Mouse (Mus musculus): ENCODE measurements around the gene Mtmr12. TPM values are rescaled to one million over a fixed set of nuclear protein-coding genes. Genes with fewer than 3 reads are reported as not detected.

Gene Mtmr12
- polyA plus RNA-seq, 1 experiment, result 30.5 TPM

DNA sequence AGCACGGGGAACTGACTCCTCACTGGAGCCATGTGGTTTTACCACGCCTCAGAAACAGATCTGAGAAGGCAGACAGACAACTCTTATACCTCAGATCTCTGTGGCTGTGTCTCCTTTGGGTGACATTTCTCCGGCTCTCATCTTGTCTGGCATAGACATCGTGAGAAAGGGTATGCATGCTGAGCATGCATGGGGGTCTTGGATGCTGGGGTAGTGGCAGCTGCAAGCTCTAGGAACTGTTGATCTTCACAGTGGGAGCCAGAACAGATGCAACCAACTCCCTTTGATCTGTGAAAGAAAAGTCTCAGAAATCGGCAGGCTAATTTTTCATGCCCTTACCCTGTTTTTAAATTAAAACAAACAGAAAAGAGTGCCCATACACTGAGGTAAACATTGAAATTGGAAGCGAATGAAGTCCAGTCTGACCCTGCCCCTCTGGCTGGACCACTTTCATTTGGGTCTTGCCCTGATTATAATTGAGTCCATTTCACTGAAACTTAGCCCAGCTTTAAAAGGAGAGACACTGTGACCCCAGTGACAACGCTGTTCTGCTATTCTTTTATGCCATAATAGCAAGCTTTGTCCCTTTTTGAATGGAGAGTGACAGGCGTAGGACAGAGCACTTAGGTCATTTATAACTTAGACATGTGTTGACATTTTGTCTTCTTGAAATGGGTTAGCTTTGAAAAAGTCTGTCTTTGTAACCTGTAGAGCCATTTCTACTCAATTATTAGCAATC lies 17.9 kb downstream of the Mtmr12 start:
- Histone ChIP-seq H3K4me3 (ENCODE audit: insufficient read depth, low read length) (no peak overlapping the region), H3K27ac (ENCODE audit: insufficient read depth, low read length) (no peak overlapping the region), H3K4me1 (ENCODE audit: control insufficient read depth, insufficient read depth, low read length) (peaks cover 9% of the 10 kb centered on the region)
- TF ChIP-seq POLR2A (IDR thresholded peaks at IDR 0.05; ENCODE audit: extremely low read depth, insufficient read depth, low read length), result no peak
- no peak for TF ChIP-seq CTCF (IDR thresholded peaks at IDR 0.05; ENCODE audit: extremely low read depth, insufficient read depth, low read length)

- no peak overlapping the region for H3K27ac ChIP-seq (ENCODE audit: insufficient read depth, low read length)
- TF ChIP-seq CTCF (IDR thresholded peaks at IDR 0.05; ENCODE audit: extremely low read depth, insufficient read depth, low read length) (no peak), POLR2A (IDR thresholded peaks at IDR 0.05; ENCODE audit: extremely low read depth, insufficient read depth, low read length) (no peak)
- H3K4me1 ChIP-seq (ENCODE audit: control insufficient read depth, insufficient read depth, low read length), result peaks cover 12% of the 10 kb centered on the region
- no peak overlapping the region for H3K4me3 ChIP-seq (ENCODE audit: insufficient read depth, low read length)
Observed at GRCm38 (mm10) chr15:12223393-12223792, 18.6 kb downstream of the Mtmr12 start.

DNA sequence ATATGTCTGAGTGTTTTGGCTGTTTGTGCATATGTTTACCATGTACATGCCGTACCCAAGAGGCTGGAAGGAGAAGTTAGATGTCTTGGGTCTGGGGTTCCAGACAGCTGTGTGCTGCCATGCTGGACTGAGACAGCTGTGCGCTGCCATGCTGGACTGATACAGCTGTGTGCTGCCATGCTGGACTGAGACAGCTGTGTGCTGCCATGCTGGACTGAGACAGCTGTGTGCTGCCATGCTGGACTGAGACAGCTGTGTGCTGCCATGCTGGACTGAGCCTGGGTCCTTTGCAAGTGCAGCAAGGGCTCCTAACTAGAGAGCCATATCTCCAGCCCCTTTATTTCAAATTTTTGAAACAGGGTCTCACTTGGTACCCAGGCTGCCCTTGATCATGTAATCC lies 19.4 kb downstream of the Mtmr12 start:
- no peak overlapping the region for H3K4me3 ChIP-seq (ENCODE audit: insufficient read depth, low read length)
- TF ChIP-seq CTCF (IDR thresholded peaks at IDR 0.05; ENCODE audit: extremely low read depth, insufficient read depth, low read length) (no peak), POLR2A (IDR thresholded peaks at IDR 0.05; ENCODE audit: extremely low read depth, insufficient read depth, low read length) (no peak)
- no peak overlapping the region for H3K27ac ChIP-seq (ENCODE audit: insufficient read depth, low read length)
- peaks cover 12% of the 10 kb centered on the region for H3K4me1 ChIP-seq (ENCODE audit: control insufficient read depth, insufficient read depth, low read length)

DNA sequence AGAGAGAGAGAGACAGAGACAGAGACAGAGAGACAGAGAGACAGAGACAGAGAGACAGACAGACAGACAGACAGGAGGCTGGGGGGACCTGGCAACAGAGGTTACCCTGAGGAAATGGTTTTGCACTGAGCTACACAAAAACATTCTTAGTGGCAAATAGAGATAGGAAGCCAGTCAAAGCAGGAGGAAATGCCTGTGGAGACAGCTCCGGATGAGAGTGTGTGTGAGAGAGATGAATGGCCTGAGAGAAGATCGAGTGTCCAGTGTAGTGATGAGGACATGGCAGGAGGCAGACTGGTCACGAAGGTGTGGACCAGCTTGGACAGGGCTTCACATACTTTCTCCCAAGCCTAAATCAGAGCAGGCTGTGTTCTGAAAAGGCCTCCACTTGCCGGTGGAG lies 20.2 kb downstream of the Mtmr12 start:
- no peak overlapping the region for H3K4me3 ChIP-seq (ENCODE audit: insufficient read depth, low read length)
- H3K27ac ChIP-seq (ENCODE audit: insufficient read depth, low read length), result no peak overlapping the region
- H3K4me1 ChIP-seq (ENCODE audit: control insufficient read depth, insufficient read depth, low read length), result peaks cover 14% of the 10 kb centered on the region
- TF ChIP-seq CTCF (IDR thresholded peaks at IDR 0.05; ENCODE audit: extremely low read depth, insufficient read depth, low read length), result no peak
- TF ChIP-seq POLR2A (IDR thresholded peaks at IDR 0.05; ENCODE audit: extremely low read depth, insufficient read depth, low read length), result no peak

- Histone ChIP-seq H3K4me1 (ENCODE audit: control insufficient read depth, insufficient read depth, low read length) (peaks cover 11% of the 10 kb centered on the region), H3K27ac (ENCODE audit: insufficient read depth, low read length) (no peak overlapping the region), H3K4me3 (ENCODE audit: insufficient read depth, low read length) (no peak overlapping the region)
- TF ChIP-seq CTCF (IDR thresholded peaks at IDR 0.05; ENCODE audit: extremely low read depth, insufficient read depth, low read length) (no peak), POLR2A (IDR thresholded peaks at IDR 0.05; ENCODE audit: extremely low read depth, insufficient read depth, low read length) (no peak)
Observed at GRCm38 (mm10) chr15:12226908-12227307, 22.1 kb downstream of the Mtmr12 start.

GRCm38 (mm10) chr15:12227355-12227754 lies 22.5 kb downstream of the Mtmr12 start:
- Histone ChIP-seq H3K4me1 (ENCODE audit: control insufficient read depth, insufficient read depth, low read length) (peaks cover 11% of the 10 kb centered on the region), H3K27ac (ENCODE audit: insufficient read depth, low read length) (no peak overlapping the region), H3K4me3 (ENCODE audit: insufficient read depth, low read length) (no peak overlapping the region)
- TF ChIP-seq CTCF (IDR thresholded peaks at IDR 0.05; ENCODE audit: extremely low read depth, insufficient read depth, low read length) (no peak), POLR2A (IDR thresholded peaks at IDR 0.05; ENCODE audit: extremely low read depth, insufficient read depth, low read length) (no peak)

GRCm38 (mm10) chr15:12229603-12230242 lies 24.9 kb downstream of the Mtmr12 start:
- H3K27ac ChIP-seq (ENCODE audit: insufficient read depth, low read length), result no peak overlapping the region
- no peak overlapping the region for H3K4me3 ChIP-seq (ENCODE audit: insufficient read depth, low read length)
- TF ChIP-seq CTCF (IDR thresholded peaks at IDR 0.05; ENCODE audit: extremely low read depth, insufficient read depth, low read length) (no peak), POLR2A (IDR thresholded peaks at IDR 0.05; ENCODE audit: extremely low read depth, insufficient read depth, low read length) (no peak)
- peaks cover 19% of the 10 kb centered on the region for H3K4me1 ChIP-seq (ENCODE audit: control insufficient read depth, insufficient read depth, low read length)

DNA sequence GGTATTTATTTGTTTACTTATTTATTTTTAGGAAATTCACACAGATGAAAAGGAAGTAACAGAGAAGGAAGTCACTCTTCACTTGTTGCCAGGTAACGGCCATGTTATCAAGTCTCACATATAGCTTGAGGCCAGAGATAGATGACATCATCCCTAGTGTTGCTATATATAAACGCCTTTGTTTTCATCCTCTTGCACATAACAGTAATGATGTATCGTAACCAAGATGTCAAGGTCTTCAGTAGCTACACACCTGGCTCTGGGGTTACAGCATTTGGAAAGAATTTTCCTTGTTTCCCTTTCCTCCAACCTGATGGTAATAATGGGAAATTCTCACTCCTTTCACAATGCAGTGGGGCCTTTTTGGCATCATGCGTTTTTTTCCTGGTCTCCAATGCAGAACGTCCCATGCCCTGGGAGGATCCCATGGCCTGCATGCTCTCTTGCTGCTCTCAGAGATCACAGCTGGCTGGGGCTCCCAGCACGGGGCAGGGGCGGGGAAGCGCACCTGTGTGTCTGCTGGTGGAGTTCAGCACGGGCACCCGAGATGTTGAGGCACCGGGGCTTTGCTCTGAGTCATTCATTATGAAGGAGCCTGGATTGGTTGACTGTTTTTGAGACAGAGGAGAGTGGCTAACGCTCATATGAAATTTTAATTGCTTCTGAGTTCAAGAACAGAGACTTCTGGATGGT lies 25.6 kb downstream of the Mtmr12 start:
- no peak overlapping the region for H3K4me3 ChIP-seq (ENCODE audit: insufficient read depth, low read length)
- TF ChIP-seq CTCF (IDR thresholded peaks at IDR 0.05; ENCODE audit: extremely low read depth, insufficient read depth, low read length) (no peak), POLR2A (IDR thresholded peaks at IDR 0.05; ENCODE audit: extremely low read depth, insufficient read depth, low read length) (no peak)
- peaks cover 19% of the 10 kb centered on the region for H3K4me1 ChIP-seq (ENCODE audit: control insufficient read depth, insufficient read depth, low read length)
- H3K27ac ChIP-seq (ENCODE audit: insufficient read depth, low read length), result no peak overlapping the region

DNA sequence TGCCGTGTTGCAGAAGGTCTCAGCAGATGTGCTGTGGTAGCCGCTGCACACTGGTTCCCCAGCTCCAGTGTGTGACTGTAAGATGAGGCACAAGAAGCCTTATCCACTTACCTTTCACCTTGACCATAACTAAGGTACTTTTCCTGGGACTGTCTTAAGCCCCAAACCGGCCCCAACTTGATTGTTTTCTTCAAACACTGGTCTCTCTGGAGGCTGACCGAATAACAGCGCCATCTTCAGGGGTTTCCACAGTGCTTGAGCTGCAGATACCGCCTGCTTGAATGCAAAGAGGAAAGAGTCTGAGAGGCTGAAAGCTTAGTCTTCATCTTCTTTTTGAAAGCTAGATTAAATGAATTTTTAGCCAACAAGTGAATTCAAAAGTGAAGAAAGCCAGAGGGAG lies 26.6 kb downstream of the Mtmr12 start:
- no peak overlapping the region for H3K27ac ChIP-seq (ENCODE audit: insufficient read depth, low read length)

More for the DNA sequence above, 26.6 kb downstream of the Mtmr12 start:
- Histone ChIP-seq H3K4me1 (ENCODE audit: control insufficient read depth, insufficient read depth, low read length) (peaks cover 20% of the 10 kb centered on the region), H3K4me3 (ENCODE audit: insufficient read depth, low read length) (no peak overlapping the region)
- TF ChIP-seq CTCF (IDR thresholded peaks at IDR 0.05; ENCODE audit: extremely low read depth, insufficient read depth, low read length), result no peak
- TF ChIP-seq POLR2A (IDR thresholded peaks at IDR 0.05; ENCODE audit: extremely low read depth, insufficient read depth, low read length), result no peak

Data from cortical plate, adult 2 months (tissue).